Mouse (Mus musculus) frontal cortex, postnatal 25 days (tissue): Measurements from ENCODE around the gene Ptov1.
A peak's percentile ranks its signal among the peaks of the same experiment; 100 is the strongest.

Experiments used
- DNase-seq, 2 experiments: peaks; one replicate each; pipeline ENCODE4 v3.0.0; 2022; ENCODE audit warnings: low spot score in 2 of 2

Ptov1 gene

GRCm38 (mm10) chr7:44869697-44870528, at the start of gene Ptov1:
Ptov1 (minus strand) TSS chr7:44869788.
- peak; percentile 88 to 89 for DNase-seq

- DNase-seq, result no peak
These were observed 49.5 kb upstream of the Ptov1 start for GRCm38 (mm10) chr7:44919127-44919526.

GRCm38 (mm10) chr7:44918219-44918618, 48.6 kb upstream of the Ptov1 start:
- no peak for DNase-seq

GRCm38 (mm10) chr7:44916881-44917280, 47.3 kb upstream of the Ptov1 start:
- no peak for DNase-seq

- no peak for DNase-seq
These were observed 46.6 kb upstream of the Ptov1 start for GRCm38 (mm10) chr7:44916191-44916590.

- no peak for DNase-seq
These were observed 45.7 kb upstream of the Ptov1 start for GRCm38 (mm10) chr7:44915314-44915713.

- DNase-seq, result no peak
These were observed 44.8 kb upstream of the Ptov1 start for GRCm38 (mm10) chr7:44914396-44914795.

- no peak for DNase-seq
These were observed 39.3 kb upstream of the Ptov1 start for GRCm38 (mm10) chr7:44908706-44909476.

GRCm38 (mm10) chr7:44905430-44905829, 35.8 kb upstream of the Ptov1 start:
- no peak for DNase-seq

- no peak for DNase-seq
These were observed 31.7 kb upstream of the Ptov1 start for GRCm38 (mm10) chr7:44901230-44901722.

GRCm38 (mm10) chr7:44900632-44901031, 31.0 kb upstream of the Ptov1 start:
- DNase-seq, result no peak

- DNase-seq, result no peak
These were observed 29.0 kb upstream of the Ptov1 start for GRCm38 (mm10) chr7:44898607-44899006.

- no peak for DNase-seq
These were observed 26.9 kb upstream of the Ptov1 start for GRCm38 (mm10) chr7:44896499-44896898.

GRCm38 (mm10) chr7:44895593-44896434, 26.2 kb upstream of the Ptov1 start, which contains the start of gene Fuz:
Fuz (plus strand) TSS chr7:44896079.
- peak; percentile 80 to 82 for DNase-seq

GRCm38 (mm10) chr7:44895206-44895592, 25.6 kb upstream of the Ptov1 start:
- no peak for DNase-seq

- DNase-seq, result no peak
These were observed 24.6 kb upstream of the Ptov1 start for GRCm38 (mm10) chr7:44894175-44894574.

GRCm38 (mm10) chr7:44893197-44893596, 23.6 kb upstream of the Ptov1 start:
- DNase-seq, result no peak

GRCm38 (mm10) chr7:44892276-44892921, 22.8 kb upstream of the Ptov1 start, which contains the start of gene Med25:
Med25 (minus strand) TSS chr7:44892712.
- DNase-seq, result peak; percentile 85 to 88

GRCm38 (mm10) chr7:44891611-44892010, 22.0 kb upstream of the Ptov1 start:
- DNase-seq, result no peak

- no peak for DNase-seq
These were observed 21.1 kb upstream of the Ptov1 start for GRCm38 (mm10) chr7:44890737-44891136.

- no peak for DNase-seq
These were observed 20.6 kb upstream of the Ptov1 start for GRCm38 (mm10) chr7:44890180-44890579.
